Mouse (Mus musculus): ENCODE data around the gene Milr1.
"Not testable (repeated sequence)": the region's sequence is repeated elsewhere in the genome, so short reads cannot be mapped to it uniquely, and the experiment has no call there.

Milr1 gene

GRCm38 (mm10) chr11:106751039-106752018 lies at the start of gene Milr1:
Gene Milr1, plus strand, starts transcription at chr11:106751226.
- no peak for DNase-seq (ENCODE audit: low spot score in 2 of 2)

DNA sequence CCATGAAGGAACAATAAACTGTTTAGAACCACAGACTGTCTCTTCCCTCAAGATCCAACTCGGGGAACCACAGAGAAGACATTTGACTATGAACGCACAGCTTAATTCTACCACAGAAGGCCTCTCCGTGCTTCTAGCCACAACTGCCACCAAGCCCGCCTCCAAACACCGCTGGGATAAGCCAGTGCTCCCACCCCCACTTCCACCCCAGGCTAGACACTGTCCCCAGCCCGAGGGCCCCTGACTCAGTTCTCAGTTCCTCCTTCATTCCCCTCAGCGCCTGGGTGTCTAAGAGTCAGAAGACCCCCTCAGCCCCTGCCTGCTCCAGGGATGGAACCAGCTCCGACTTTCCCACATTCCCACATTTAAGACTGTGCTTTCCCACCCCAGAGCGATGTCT lies 49.4 kb upstream of the Milr1 start:
- DNase-seq (ENCODE audit: low spot score in 2 of 2) = no peak

DNA sequence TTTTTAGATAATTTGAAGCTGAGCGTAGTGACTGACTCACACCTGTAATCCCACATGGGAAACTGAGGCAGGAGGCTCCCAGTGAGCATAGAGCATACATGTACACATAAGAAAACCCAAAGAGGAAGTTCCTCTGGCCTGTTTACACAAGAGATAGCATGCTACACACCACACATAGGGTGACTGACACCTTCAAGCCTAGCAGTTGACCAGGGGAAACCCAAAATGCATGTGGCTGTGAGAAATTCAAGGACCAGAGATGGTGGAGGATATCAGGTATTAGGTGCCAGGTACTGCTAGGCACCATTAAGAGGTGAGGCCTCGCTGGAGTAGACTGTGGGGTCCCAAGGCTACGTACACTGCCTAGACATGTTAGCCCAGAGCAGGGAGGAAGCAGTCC lies 48.4 kb upstream of the Milr1 start:
- no peak for DNase-seq (ENCODE audit: low spot score in 2 of 2)

DNA sequence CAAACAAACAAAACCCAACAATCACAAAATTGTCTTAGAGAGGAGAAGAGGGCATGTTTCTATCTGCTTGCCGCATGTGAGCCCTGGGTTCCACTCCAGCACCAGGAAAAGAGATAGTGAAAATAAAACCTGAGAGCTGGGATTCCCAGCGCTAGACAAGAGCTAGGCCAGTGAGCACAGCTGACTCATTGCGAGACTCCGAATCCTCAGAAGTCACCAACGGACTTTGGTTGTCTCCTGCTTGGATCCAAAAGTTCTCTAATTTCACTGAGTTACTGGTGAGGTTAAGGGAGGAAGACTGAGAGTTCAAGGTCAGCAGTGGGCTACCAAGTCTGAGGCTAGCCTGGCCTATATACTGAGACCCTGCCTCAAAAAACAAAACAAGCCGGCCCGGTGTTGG lies 47.1 kb upstream of the Milr1 start:
- DNase-seq (ENCODE audit: low spot score in 2 of 2) = no peak

GRCm38 (mm10) chr11:106704399-106705111 lies 46.5 kb upstream of the Milr1 start:
- no peak for DNase-seq (ENCODE audit: low spot score in 2 of 2)

DNA sequence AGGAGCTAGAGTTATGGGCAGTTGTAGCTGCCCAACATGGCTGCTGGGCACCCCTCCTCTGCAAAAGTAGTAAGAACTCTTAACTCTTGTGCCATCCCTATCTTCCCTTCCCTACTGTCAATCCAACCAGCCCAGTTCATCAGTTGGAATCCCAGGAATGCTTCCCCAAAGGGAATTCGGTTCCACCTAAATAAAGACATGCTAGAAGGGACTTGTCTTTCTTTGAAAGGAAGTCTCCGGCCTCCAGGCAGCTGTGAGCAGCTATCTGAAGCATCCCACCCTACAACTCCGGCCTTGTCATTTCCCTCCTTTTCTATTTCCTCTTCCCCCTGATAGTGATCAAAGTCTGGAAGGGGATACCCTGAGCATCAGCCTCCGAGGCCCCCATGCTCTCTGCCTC lies 44.8 kb upstream of the Milr1 start:
- no peak for DNase-seq (ENCODE audit: low spot score in 2 of 2)

- no peak for DNase-seq (ENCODE audit: low spot score in 2 of 2)
Observed at GRCm38 (mm10) chr11:106707085-106707484, 43.9 kb upstream of the Milr1 start.

DNA sequence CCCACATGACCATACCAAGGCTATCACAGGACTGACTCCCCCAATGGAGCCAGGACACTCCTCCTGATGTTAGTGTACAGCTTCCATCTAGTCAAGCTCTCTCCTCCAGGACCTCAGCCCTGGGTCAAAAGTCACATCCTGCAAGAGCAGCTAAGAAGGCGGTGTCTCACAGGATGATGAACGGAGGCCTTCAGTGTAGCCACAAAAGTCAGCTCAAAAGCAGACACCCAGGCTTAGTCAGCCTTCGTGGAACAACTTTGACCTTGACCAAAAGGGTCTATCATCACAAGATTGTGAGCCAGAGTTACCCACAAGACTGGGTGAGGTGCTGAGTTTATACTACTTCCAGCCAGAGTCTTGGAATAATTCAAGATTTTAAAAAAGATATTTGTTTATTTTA lies 43.2 kb upstream of the Milr1 start:
- DNase-seq (ENCODE audit: low spot score in 2 of 2) = no peak

GRCm38 (mm10) chr11:106709227-106709985 lies 41.6 kb upstream of the Milr1 start:
- no peak for DNase-seq (ENCODE audit: low spot score in 2 of 2)

GRCm38 (mm10) chr11:106710789-106711188 lies 40.2 kb upstream of the Milr1 start:
- DNase-seq (ENCODE audit: low spot score in 2 of 2) = no peak

- DNase-seq (ENCODE audit: low spot score in 2 of 2) = no peak
Observed at GRCm38 (mm10) chr11:106715066-106715465, 36.0 kb upstream of the Milr1 start.

DNA sequence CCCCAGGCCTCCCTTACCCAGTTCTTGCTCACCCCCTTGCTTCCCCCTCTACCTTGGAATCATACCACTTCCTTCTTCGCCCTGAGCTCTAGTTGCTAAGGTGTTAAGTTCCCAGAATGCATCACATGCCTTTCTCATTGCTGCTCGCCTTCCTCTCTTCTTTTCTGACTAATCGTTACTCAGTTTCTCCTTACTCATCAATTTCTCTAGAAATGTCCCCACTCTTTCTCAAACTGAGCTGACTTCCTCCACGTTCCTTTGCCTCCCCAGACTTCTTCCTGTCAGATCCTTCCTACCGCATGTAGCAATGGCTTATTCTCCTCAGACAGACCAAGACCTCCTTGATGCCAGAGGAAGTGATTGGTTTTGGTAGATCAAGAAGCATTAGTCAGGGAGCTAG lies 34.5 kb upstream of the Milr1 start:
- no peak for DNase-seq (ENCODE audit: low spot score in 2 of 2)

DNA sequence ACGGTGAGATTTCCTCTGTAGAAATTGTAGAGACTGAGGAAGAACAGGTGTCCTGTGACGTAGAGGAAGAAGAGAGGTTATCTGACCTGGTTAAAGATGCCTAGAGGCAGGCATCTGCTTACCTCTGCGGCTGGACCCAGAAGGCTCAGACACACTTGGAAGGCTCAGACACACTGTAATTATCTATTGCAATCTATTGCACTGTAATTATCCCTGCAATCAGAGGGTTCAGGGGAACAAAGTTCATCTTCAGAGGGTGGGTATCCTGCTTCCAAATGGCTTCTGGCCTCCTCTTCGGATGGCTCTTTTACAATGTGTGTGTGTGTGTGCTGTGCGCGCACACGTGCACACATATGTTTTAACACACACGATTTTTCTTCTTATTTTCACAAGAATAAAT lies 30.6 kb upstream of the Milr1 start:
- DNase-seq (ENCODE audit: low spot score in 2 of 2) = no peak

GRCm38 (mm10) chr11:106722831-106723361 lies 28.1 kb upstream of the Milr1 start:
- DNase-seq (ENCODE audit: low spot score in 2 of 2) = peak in 1 of 2 experiments; percentile 17

GRCm38 (mm10) chr11:106723611-106724125 lies 27.4 kb upstream of the Milr1 start:
- no peak for DNase-seq (ENCODE audit: low spot score in 2 of 2)

DNA sequence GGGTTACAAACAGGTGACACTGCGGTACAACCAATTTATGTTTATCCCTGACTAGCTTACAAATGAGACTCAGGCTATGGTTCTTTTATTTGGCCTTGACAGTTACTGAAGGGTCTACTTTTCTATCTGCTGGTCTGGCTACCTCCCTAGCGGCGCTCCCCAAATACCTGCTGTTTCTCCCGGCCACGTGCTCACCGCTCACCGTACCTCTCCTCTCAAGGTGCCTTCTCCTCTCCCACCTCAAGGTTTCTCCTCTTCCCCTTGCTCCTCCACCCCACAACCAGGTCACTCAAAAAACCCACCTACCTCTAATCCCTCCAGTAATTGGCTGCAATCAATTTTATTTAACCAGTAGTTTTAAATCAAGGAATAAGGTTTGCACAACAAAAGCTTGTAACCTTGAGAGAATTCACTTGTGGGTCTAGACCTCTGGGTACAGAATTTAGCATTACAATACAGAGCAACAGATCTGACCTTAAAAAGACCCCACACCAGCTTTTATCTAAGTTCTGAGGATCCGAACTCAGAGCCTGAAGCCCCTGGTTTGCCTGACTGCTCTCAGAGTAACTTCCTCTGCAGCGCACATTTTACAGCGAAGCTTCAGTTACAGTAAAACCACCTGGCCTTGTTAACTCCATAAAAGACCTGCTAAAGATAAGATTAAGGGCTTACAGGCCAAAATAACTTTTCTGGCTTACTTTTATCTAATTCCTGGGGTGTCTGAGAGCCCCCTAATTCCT lies 26.7 kb upstream of the Milr1 start:
- no peak for DNase-seq (ENCODE audit: low spot score in 2 of 2)

DNA sequence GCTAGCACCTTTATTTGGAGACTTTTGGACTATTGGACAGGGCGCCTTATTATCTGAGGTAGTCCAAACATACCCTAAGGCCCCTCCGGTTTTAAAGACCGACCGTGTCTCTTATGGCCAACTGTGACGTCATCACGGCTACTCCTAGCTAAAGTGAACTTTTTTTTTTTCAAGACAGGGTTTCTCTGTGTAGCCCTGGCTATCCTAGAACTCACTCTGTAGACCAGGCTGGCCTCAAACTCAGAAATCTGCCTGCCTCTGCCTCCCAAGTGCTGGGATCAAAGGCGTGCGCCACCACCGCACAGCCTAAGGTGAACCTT lies 26.1 kb upstream of the Milr1 start:
- DNase-seq (ENCODE audit: low spot score in 2 of 2) = not testable (repeated sequence)

DNA sequence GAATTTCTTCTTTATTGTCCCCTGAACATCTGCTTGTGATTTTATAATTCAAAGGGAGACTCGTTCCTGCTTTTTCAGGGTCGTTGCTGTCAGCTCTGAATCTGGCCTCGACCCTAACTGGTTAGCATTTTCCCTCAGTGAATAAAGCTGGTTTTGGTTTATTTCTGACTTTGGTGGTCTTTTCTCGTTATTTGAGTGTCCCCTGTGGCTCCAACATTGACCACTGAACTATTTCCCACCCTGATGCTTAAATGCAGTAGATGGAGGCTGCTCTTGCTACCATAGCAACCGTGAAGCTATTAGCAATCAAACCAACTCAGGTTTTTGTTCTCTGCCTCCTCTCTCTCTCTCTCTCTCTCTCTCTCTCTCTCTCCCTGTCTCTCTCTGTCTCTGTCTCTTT lies 23.1 kb upstream of the Milr1 start:
- no peak for DNase-seq (ENCODE audit: low spot score in 2 of 2)

- no peak for DNase-seq (ENCODE audit: low spot score in 2 of 2)
Observed at GRCm38 (mm10) chr11:106728402-106729366, 22.3 kb upstream of the Milr1 start.

DNA sequence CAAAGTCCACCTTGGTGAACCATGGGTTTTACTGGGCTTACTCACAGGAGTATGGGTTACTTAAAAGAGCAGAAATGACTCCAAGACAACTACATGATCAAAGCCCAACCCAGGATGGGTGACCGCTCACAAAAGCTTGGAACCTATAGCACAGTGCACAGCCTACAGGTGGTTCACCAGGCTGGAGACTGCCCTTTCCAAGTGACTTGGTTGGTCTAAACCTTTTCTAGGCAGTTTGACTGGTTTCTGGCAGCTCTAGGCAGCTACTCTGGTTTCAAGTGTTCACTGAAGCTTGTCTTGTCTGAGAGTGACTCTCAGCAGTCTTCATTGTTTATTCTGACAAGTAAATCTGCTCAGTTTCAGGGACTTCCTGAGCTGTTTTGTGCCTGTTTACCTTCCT lies 21.4 kb upstream of the Milr1 start:
- DNase-seq (ENCODE audit: low spot score in 2 of 2) = no peak

All from spleen, postnatal 10 days (tissue).